Mouse (Mus musculus) adrenal gland (tissue): Measurements from ENCODE around the gene Wnt6.

ENCODE experiments used
- intact Hi-C: fragments of 180-260 bp; cut with DNase I; formaldehyde crosslinking; loops from one replicate; pipeline ENCODE4 v1.15.1; 2025

Gene Wnt6

GRCm38 (mm10) chr1:74773136-74773535 lies 1.4 kb downstream of the Wnt6 start:
- intact Hi-C loops = loop anchor here (5.0 kb wide), 1 partner anchor 34 kb away; no protein-coding TSS in a partner anchor

- intact Hi-C loops = loop anchor here (5.0 kb wide), 1 partner anchor 33 kb away; no protein-coding TSS in a partner anchor
Measured at GRCm38 (mm10) chr1:74774062-74774461, 2.4 kb downstream of the Wnt6 start.

GRCm38 (mm10) chr1:74775816-74776215 lies 4.1 kb downstream of the Wnt6 start:
- intact Hi-C loops = no loop called here

GRCm38 (mm10) chr1:74778934-74779486 lies 7.3 kb downstream of the Wnt6 start:
- intact Hi-C loops = no loop called here

DNA sequence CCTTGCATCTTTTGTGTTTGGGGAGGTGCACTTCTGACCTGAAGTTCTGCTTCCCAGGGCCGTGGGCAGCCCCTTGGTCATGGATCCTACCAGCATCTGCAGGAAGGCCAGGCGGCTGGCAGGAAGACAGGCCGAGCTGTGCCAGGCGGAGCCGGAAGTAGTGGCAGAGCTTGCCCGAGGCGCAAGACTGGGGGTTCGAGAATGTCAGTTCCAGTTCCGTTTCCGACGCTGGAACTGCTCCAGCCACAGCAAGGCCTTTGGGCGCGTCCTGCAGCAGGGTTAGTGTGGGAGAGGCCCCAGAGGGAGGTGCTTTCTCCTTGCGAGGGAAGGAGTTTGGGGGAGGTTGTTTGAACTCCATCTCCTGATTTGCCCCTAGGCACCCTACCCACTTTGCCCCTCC lies 10.4 kb downstream of the Wnt6 start:
- intact Hi-C loops = no loop called here

- intact Hi-C loops = no loop called here
Measured at GRCm38 (mm10) chr1:74783554-74783953, 11.9 kb downstream of the Wnt6 start.

GRCm38 (mm10) chr1:74784041-74784759 lies 12.5 kb downstream of the Wnt6 start:
- intact Hi-C loops = no loop called here

DNA sequence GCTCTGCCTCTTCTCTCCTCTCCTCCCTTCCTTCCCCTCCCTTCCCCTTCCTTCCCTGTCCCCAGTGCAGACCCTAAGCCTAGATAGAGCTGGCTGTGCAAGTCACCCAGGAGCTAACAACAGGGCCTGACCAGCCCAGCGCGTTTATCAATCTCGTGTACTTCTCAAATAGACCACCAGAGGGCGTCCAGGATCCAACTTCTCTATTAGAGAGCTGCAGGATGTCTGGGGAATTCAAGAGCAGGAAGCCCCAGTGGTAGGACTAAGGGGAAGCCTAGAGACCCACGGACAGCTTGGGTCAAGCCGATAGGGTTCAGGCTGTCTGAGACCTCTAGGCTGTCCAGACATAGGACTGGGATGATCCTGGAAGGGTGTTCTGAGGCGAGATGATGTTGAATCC lies 16.2 kb downstream of the Wnt6 start:
- intact Hi-C loops = loop anchor here (2.0 kb wide), 1 partner anchor 21 kb away; no protein-coding TSS in a partner anchor

DNA sequence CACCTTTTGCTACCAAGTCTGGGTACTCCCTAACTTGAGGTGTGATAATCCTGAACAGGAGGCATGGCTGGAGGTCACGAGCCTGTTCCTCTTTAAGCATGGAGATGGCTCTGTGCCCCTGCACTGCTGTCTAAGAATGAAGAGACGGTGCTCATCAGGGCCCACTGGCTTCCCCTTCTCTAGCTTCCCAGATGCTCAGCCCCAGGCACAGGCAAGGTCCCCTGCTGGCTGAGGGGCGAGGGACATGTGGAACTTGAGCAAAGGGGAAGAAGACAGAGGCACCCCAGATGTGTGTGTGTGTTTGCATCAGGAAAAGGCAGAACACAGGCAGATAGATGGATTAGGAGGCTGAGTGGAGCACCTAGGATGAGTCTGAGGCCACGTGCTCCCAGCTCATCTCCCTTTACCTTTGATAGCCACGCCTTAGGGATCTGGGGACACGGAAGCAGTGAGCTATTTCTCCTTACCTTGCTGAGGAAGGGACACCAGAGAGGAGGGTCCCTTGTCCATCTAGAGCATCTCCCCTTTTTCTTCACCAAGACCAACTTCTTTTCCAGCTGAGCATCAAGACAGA lies 17.0 kb downstream of the Wnt6 start:
- intact Hi-C loops = no loop called here

DNA sequence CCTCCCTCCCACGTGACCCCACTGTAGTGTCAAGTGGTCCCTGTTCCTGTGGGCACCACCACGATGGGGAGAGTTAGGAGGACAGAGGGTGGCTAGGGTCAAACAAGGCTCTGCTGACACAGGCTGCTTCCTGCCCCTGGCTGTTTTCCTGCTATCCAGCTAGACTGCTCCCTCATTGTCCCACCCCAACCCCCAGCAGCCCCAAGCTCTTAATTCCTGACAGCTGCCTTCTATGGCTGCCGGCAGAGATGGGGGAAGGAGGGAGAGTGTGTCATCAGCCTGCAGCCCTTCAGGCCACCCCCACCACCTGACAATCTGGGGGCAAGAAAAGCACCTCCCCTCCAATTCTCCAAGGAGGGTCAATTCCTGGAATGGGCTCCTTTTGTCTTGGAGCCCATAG lies 18.4 kb downstream of the Wnt6 start:
- intact Hi-C loops = no loop called here

DNA sequence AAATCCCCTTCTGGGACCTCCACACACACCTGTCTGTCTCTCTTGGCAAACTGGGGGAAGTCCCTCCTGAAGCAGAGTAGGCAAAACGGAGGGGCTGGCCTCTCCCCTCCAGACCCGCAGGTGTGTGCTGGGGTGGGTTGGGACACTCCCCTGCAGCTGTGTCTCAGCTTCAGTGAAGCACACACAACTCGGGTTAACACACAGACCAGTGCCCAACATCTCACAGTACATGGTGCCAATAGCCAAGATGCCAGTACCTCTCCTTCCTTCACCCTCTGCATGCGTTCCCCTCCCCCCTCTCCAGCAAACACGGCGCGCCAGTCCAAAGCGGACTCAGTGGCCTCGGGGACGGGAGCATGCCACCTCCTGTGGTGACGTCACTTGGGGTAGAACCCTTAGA lies 19.6 kb downstream of the Wnt6 start, which contains the start of gene Wnt10a:
Wnt10a (plus strand) TSS at position 268 of the 400 bp plus-strand sequence.
- intact Hi-C loops = no loop called here

DNA sequence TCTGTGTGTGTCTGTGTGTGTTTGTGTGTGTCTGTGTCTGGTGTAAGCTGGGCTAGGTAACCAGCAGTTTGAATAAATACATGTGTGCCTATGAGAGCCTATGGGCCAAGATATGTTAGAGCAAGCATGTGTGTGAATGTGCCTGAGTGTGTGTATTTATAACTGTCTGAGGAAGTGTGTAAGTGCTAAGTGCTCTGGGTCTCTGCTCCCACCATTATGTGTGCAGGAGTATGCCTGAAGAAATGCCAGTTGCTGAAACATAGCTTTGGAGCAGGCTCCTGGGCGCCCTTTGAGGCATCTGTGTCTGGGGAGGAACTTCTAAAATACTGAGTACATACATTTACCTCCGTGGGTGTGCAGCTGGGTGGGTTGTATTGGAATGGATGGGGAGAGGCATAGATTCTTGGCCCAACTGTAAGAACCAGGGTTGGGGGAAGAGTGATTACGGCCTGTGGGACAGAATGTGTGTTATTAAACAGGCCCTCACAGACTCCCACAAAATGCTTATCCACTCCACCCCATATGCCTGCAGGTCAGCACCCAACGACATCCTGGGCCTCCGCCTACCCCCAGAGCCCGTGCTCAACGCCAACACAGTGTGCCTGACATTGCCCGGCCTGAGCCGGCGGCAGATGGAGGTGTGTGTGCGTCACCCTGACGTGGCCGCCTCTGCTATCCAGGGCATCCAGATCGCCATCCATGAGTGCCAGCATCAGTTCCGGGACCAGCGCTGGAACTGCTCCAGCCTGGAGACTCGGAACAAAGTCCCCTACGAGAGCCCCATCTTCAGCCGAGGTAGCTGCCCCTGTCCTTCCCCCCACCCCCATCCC lies 21.4 kb downstream of the Wnt6 start:
- intact Hi-C loops = no loop called here

DNA sequence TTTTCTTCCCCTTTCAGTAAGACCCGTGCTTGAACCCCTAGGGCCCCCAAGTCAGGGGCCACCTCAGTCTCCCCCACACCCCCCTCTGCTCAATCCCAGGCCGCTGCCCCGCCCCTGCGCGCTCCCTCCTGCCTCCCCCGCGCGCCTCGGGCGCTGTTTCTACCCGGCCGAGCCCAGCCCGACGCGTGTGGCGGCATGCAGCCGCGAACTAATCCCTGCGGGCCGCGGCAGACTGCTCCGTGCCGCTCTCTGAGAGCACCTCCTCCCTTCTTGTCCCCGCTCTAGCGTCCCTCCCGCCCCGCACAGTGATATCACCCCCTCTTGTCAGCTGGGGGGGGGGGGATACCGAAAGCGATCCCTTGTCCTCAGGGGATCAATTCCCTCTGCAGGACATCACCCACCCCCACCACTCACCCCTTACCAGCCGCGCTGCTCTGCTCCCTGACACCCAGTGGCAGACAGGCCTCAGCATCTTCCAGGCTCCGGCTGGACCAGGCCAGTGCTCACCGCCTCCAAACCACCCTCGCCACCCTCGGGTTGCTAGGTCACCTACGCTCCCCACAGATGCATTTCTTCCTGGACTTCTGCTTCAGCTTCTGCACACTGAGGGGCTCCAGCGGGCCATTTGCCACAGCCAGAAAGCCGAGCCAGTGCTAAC lies 22.9 kb downstream of the Wnt6 start:
- intact Hi-C loops = no loop called here

DNA sequence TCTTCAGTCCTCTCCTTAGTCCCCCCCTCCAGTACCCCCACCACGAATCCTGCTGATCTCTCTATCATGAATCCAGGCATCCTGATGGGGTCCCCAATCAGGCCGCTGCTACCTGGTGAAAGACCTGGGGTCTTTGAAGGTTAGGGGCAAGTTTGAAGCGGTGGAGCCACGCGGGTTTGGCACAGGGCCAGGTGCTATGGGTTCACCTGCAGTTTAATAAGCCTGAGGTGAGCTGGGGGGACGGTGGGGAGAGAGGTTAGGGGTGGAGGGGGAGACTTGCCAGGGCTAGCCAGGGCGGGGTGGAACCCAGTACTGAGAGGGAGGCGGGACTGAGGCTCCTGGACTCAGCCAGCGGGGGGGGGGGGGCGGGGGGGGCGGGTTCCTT lies 23.4 kb downstream of the Wnt6 start:
- intact Hi-C loops = no loop called here

DNA sequence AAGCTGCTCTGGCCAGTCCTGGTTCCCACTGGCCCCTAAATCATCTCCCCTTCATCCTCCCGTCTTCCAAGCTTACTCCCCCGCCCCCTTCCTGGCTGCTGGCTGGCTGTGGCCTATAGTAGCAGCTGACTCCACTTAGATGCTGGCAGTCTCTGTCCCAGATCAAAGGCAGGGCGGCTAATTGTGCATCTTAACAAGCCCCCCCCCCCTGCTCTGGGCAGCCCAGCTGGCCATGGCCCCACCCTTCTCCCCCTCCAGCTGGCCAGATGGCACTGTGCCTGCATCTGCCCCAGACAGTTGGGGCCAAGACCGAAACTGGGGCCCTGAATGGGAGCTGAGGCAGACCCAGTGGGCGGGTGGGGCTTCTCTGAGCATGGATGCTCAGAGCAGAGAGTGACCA lies 25.8 kb downstream of the Wnt6 start:
- intact Hi-C loops = no loop called here

DNA sequence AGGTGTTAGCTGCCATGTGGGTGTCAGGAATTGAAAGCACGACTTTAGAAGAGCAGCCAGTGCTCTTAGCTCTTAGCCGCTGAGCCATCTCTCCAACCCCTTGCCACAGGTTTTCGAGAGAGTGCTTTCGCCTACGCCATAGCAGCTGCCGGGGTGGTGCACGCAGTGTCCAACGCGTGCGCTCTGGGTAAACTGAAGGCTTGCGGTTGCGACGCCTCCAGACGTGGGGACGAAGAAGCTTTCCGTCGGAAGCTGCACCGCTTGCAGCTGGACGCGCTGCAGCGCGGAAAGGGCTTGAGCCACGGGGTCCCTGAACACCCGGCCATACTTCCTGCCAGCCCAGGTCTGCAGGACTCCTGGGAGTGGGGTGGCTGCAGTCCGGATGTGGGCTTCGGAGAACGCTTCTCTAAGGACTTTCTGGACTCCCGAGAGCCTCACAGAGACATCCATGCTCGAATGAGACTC lies 28.8 kb downstream of the Wnt6 start:
- intact Hi-C loops = no loop called here

DNA sequence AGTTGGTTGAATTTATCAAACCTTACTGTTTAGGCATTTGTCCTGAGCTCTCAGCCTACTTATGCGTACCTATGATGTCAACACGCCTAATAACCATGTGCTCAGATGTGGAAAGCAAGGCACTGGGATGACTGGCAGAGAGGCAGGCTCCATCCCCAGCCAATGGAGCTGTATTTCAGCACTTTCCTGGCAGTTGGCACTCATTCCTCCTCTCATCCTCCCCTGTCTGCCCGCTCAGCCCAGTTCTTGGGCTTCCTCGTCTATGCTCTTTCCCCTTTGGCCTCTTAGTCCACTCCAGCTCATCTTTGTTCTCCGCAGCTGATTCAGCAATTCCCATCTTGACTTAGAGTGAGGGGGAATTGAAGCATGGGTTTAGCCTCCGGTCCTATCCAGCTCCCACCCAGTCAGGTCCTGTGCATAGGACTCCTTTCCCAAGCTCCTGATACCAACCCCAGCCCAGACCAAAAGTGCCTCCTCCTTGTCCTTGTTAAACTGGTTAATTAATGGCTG lies 30.0 kb downstream of the Wnt6 start:
- intact Hi-C loops = no loop called here

DNA sequence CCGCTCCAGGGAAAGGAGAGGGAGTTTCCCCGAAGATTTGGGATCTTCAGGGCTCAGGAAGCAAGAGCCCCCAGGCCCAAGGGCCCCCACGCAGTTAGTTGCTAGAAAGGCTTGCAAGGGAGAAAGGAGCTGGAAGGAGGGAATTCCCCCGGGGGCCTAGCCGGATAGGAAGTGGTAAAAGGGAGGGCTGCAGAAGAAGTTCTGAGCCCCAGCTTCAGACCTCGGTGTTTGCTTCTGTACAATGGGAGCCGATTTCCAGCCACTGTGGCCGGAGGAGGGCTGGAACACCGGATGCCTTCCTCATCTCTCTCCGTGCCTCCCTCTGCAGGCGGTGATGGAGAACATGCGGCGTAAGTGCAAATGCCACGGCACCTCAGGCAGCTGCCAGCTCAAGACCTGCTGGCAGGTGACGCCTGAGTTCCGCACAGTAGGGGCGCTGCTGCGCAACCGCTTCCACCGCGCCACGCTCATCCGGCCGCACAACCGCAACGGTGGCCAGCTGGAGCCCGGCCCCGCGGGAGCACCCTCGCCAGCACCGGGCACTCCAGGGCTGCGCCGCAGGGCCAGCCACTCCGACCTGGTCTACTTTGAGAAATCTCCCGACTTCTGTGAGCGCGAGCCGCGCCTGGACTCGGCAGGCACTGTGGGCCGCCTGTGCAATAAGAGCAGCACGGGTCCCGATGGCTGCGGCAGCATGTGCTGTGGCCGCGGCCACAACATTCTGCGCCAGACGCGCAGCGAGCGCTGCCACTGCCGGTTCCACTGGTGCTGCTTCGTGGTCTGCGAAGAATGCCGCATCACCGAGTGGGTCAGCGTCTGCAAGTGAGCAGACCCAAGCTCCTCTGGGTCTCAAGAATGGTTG lies 31.3 kb downstream of the Wnt6 start:
- intact Hi-C loops = no loop called here

GRCm38 (mm10) chr1:74804211-74804870 lies 32.6 kb downstream of the Wnt6 start:
- intact Hi-C loops = no loop called here
